Mouse (Mus musculus) limb, embryonic 15.5 days (tissue): Measurements from ENCODE around the gene Haus2. TPM values are rescaled to one million over a fixed set of nuclear protein-coding genes. Genes with fewer than 3 reads are reported as not detected.

Experiments used
- ATAC-seq: fragments of 200-750 bp; cut with Nextera tagmentation; 2 replicates; pipeline ENCODE4 v1.8.0; 2017; ENCODE audit warnings: low read depth, moderate TSS enrichment; ENCODE audit not compliant: insufficient number of reproducible peaks, low FRiP score, low TSS enrichment
- H3K27ac ChIP-seq: fragments of 300-500 bp; sonication (generic); 2 replicates; pipeline ENCODE4 v1.5.1; 2015; ENCODE audit warnings: moderate library complexity, mild to moderate bottlenecking, inconsistent platforms
- H3K27me3 ChIP-seq: fragments of 300-500 bp; sonication (generic); 2 replicates; pipeline ENCODE4 v1.6.1; 2015; ENCODE audit warnings: inconsistent platforms
- H3K36me3 ChIP-seq: fragments of 300-500 bp; sonication (generic); 2 replicates; pipeline ENCODE4 v1.6.1; 2015; ENCODE audit warnings: inconsistent platforms
- H3K4me1 ChIP-seq: fragments of 300-500 bp; sonication (generic); 2 replicates; pipeline ENCODE4 v1.6.1; 2015; ENCODE audit warnings: inconsistent platforms
- H3K4me2 ChIP-seq: fragments of 300-500 bp; sonication (generic); 2 replicates; pipeline ENCODE4 v1.6.1; 2015; ENCODE audit warnings: mild to moderate bottlenecking, inconsistent platforms
- H3K4me3 ChIP-seq: fragments of 300-500 bp; sonication (generic); 2 replicates; pipeline ENCODE4 v1.5.1; 2015; ENCODE audit warnings: mild to moderate bottlenecking, inconsistent platforms
- H3K9ac ChIP-seq: fragments of 300-500 bp; sonication (generic); 2 replicates; pipeline ENCODE4 v1.6.1; 2015; ENCODE audit warnings: inconsistent platforms
- H3K9me3 ChIP-seq: fragments of 300-500 bp; sonication (generic); 2 replicates; pipeline ENCODE4 v1.6.1; 2016; ENCODE audit warnings: inconsistent platforms
- whole genome bisulfite sequencing: fragments of 180-500 bp; shearing (Covaris S2); methylation state at CpG from one replicate; pipeline ENCODE4 v1.1.7; 2015; 5-methylcytosine and 5-hydroxymethylcytosine counted together
- polyA plus RNA-seq: library from polyadenylated mRNA; unstranded; fragments of >200 nt; fragmentation: Nextera tagmentation; extraction: Ambion mirVana; gene quantifications from 2 replicates; pipeline ENCODE4 v1.2.1, GENCODE M21; 2015

Gene Haus2
- polyA plus RNA-seq, 1 experiment from 2014 or later: 21.8 TPM

- no peaks in the 10 kb centered on the region for H3K27me3 ChIP-seq
- H3K4me1 ChIP-seq: peaks cover 10% of the 10 kb centered on the region; the same call in 1 of the 2 replicates
- H3K9ac ChIP-seq: no peak overlapping the region
- 55% methylated on average over 3 of the region's 3 CpGs for WGBS
- no peak overlapping the region for H3K4me3 ChIP-seq
- ATAC-seq: no peak
- peak overlapping the region; percentile 13; the same call in 1 of the 2 replicates for H3K27ac ChIP-seq
- no peaks in the 10 kb centered on the region for H3K9me3 ChIP-seq
- peaks cover 5% of the 10 kb centered on the region for H3K36me3 ChIP-seq
- H3K4me2 ChIP-seq: peak overlapping the region; percentile 3; the same call in 1 of the 2 replicates
Measured at GRCm38 (mm10) chr2:120575121-120575520, 34.1 kb upstream of the Haus2 start.

DNA sequence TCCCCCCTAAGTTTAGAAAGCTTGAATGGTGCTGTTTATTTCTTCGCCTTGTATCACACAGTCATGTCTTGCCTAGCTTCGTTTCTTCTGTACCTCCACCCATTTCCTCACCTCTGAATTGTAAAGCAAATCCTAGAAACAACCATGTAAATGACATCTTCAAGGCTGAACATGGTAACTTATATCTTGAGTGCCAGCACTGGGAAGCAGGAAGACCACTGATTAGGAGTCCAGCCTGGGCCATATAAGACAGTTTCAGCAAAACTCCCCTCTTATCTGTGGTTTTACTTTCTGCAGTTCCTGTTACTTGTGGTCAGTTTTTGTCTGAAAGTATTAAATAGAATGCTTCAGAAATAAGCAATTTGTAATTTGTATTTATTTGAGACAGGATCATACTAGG, 33.2 kb upstream of the Haus2 start:
- no peak for ATAC-seq
- 84% methylated on average over 2 of the region's 2 CpGs for WGBS

DNA sequence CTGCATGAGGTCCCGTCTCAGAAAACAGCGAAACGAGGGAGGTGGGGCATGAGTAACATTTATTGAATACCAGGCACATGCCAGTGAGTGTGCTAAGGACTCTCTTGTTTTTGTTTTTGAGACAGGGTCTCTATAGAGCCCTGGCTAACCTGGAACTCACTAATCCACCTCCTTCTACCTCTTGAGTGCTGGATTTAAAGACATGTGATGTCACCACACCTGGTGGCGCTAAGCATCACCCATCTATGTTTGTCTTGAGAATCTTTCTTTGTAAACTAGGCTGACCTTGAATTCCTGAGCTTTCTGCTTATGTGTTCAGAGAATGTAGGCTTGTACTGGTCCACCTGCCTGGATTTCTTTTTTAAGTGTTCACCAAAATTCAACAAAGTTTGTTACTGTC, 31.4 kb upstream of the Haus2 start:
- Histone ChIP-seq H3K4me2 (no peak overlapping the region), H3K9me3 (no peaks in the 10 kb centered on the region), H3K4me1 (peaks cover 10% of the 10 kb centered on the region; the same call in 1 of the 2 replicates), H3K4me3 (no peak overlapping the region), H3K27me3 (no peaks in the 10 kb centered on the region), H3K9ac (no peak overlapping the region), H3K27ac (no peak overlapping the region), H3K36me3 (peaks cover 2% of the 10 kb centered on the region; the same call in 1 of the 2 replicates)
- no peak for ATAC-seq
- WGBS: 69% methylated on average over 4 of the region's 4 CpGs

More for the DNA sequence above, 33.2 kb upstream of the Haus2 start:
- Histone ChIP-seq H3K4me3 (no peak overlapping the region), H3K27me3 (no peaks in the 10 kb centered on the region), H3K4me1 (peaks cover 10% of the 10 kb centered on the region; the same call in 1 of the 2 replicates), H3K9ac (no peak overlapping the region), H3K36me3 (peaks cover 5% of the 10 kb centered on the region), H3K4me2 (no peak overlapping the region), H3K27ac (no peak overlapping the region), H3K9me3 (no peaks in the 10 kb centered on the region)

DNA sequence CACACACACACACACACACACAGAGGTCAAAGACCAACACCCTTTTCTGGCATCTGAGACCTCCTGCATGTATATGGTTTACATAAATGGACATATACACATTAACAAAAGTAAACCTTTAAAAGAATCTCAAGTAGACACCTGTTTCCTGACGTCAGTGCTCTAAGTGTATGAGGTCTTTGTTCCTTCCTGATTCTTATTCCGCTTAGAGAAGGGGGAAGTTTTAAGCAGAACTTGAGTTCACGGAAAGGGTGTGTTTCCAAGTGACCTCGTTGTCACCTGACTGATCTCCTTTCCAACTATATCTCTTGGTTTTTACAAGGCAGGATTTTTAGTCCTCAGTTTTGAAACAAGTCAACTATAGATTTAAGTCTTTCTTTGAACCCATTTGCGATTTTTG, 30.9 kb upstream of the Haus2 start:
- peaks cover 10% of the 10 kb centered on the region; the same call in 1 of the 2 replicates for H3K4me1 ChIP-seq
- no peak overlapping the region for H3K4me3 ChIP-seq
- no peak overlapping the region for H3K9ac ChIP-seq
- no peak overlapping the region for H3K4me2 ChIP-seq
- no peak for ATAC-seq
- H3K36me3 ChIP-seq: peaks cover 2% of the 10 kb centered on the region; the same call in 1 of the 2 replicates
- no peaks in the 10 kb centered on the region for H3K9me3 ChIP-seq
- H3K27me3 ChIP-seq: no peaks in the 10 kb centered on the region
- 67% methylated on average over 5 of the region's 5 CpGs for WGBS
- no peak overlapping the region for H3K27ac ChIP-seq

DNA sequence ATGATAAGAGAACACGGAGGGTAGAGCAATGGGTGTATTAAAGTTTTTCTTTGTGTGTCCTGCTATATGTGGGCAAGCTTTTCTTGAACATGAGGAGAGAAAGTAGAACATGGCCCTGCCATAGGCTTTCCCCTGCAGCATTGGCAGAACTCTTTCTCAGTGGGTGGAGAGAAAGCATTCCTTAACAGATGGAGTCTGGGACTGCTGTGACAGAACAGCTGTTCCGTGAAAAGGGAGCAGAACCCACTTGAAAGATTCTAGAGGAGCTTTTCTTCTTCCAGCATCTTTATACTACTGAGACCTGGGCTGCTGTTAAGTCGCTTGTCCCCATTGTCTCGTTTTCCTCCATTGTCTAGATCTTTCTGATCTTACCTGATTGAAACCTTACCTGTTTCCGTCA, 19.4 kb upstream of the Haus2 start:
- no peak for ATAC-seq
- H3K9me3 ChIP-seq: no peaks in the 10 kb centered on the region
- H3K4me3 ChIP-seq: no peak overlapping the region
- no peak overlapping the region for H3K27ac ChIP-seq
- peaks cover 48% of the 10 kb centered on the region for H3K36me3 ChIP-seq
- H3K9ac ChIP-seq: no peak overlapping the region
- H3K27me3 ChIP-seq: no peaks in the 10 kb centered on the region
- H3K4me2 ChIP-seq: no peak overlapping the region
- 86% methylated on average over 5 of the region's 5 CpGs for WGBS
- H3K4me1 ChIP-seq: no peaks in the 10 kb centered on the region

DNA sequence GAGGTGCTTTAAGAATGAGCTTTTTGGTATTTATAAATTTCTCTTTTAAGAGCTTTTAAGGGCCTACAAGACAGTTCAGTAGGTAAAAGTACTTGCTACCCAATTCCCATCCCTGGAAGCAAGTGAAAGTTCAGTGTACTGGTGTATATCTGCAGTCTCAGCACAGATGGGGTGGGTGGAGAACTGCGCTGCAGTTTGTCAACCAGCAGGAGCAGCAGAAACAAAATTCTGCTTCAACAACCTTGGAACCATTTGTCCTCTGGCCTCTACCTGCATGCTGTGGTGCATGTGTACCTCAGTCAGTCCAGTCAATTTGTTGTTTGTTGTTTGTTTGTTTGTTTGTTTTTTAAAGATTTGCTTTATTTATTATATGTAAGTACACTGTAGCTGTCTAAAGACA, 17.0 kb upstream of the Haus2 start:
- Histone ChIP-seq H3K27me3 (no peaks in the 10 kb centered on the region), H3K4me3 (no peak overlapping the region), H3K9me3 (no peaks in the 10 kb centered on the region), H3K27ac (no peak overlapping the region), H3K36me3 (peaks cover 48% of the 10 kb centered on the region), H3K4me1 (no peaks in the 10 kb centered on the region), H3K4me2 (no peak overlapping the region), H3K9ac (no peak overlapping the region)
- 82% methylated on average over 1 of the region's 1 CpGs for WGBS
- no peak for ATAC-seq

GRCm38 (mm10) chr2:120597734-120598133, 11.4 kb upstream of the Haus2 start:
- no peak for ATAC-seq
- H3K4me2 ChIP-seq: no peak overlapping the region
- H3K4me1 ChIP-seq: no peaks in the 10 kb centered on the region
- WGBS: 83% methylated on average over 2 of the region's 2 CpGs
- H3K4me3 ChIP-seq: no peak overlapping the region
- no peak overlapping the region for H3K9ac ChIP-seq
- H3K27me3 ChIP-seq: no peaks in the 10 kb centered on the region
- no peaks in the 10 kb centered on the region for H3K9me3 ChIP-seq
- peaks cover 64% of the 10 kb centered on the region for H3K36me3 ChIP-seq
- no peak overlapping the region for H3K27ac ChIP-seq

GRCm38 (mm10) chr2:120599506-120599905, 9.7 kb upstream of the Haus2 start:
- Histone ChIP-seq H3K4me3 (no peak overlapping the region), H3K4me2 (no peak overlapping the region), H3K9me3 (no peaks in the 10 kb centered on the region), H3K27ac (no peak overlapping the region), H3K36me3 (peaks cover 67% of the 10 kb centered on the region), H3K4me1 (no peaks in the 10 kb centered on the region), H3K9ac (no peak overlapping the region), H3K27me3 (no peaks in the 10 kb centered on the region)
- WGBS: 89% methylated on average over 4 of the region's 4 CpGs
- no peak for ATAC-seq

GRCm38 (mm10) chr2:120606021-120606690, 3.0 kb upstream of the Haus2 start:
- 89% methylated on average over 6 of the region's 6 CpGs for WGBS
- peaks cover 17% of the 10 kb centered on the region for H3K36me3 ChIP-seq
- H3K4me3 ChIP-seq: no peak overlapping the region
- peaks cover 15% of the 10 kb centered on the region for H3K4me1 ChIP-seq
- no peak for ATAC-seq
- no peaks in the 10 kb centered on the region for H3K27me3 ChIP-seq
- no peak overlapping the region for H3K9ac ChIP-seq
- no peak overlapping the region for H3K4me2 ChIP-seq
- no peaks in the 10 kb centered on the region for H3K9me3 ChIP-seq
- no peak overlapping the region for H3K27ac ChIP-seq

GRCm38 (mm10) chr2:120616279-120617163, 7.3 kb downstream of the Haus2 start:
- Histone ChIP-seq H3K4me1 (no peaks in the 10 kb centered on the region), H3K27ac (no peak overlapping the region), H3K9ac (no peak overlapping the region), H3K36me3 (peaks cover 57% of the 10 kb centered on the region), H3K27me3 (no peaks in the 10 kb centered on the region), H3K4me2 (no peak overlapping the region), H3K9me3 (no peaks in the 10 kb centered on the region), H3K4me3 (no peak overlapping the region)
- ATAC-seq: no peak
- 92% methylated on average over 5 of the region's 5 CpGs for WGBS

- H3K4me3 ChIP-seq: no peak overlapping the region
- no peak overlapping the region for H3K27ac ChIP-seq
- no peak for ATAC-seq
- no peak overlapping the region for H3K4me2 ChIP-seq
- H3K4me1 ChIP-seq: no peaks in the 10 kb centered on the region
- H3K9ac ChIP-seq: no peak overlapping the region
- WGBS: 100% methylated on average over 1 of the region's 1 CpGs
- peaks cover 49% of the 10 kb centered on the region for H3K36me3 ChIP-seq
- no peaks in the 10 kb centered on the region for H3K9me3 ChIP-seq
- no peaks in the 10 kb centered on the region for H3K27me3 ChIP-seq
Measured at GRCm38 (mm10) chr2:120619538-120619937, 10.4 kb downstream of the Haus2 start.

GRCm38 (mm10) chr2:120622920-120623319, 13.7 kb downstream of the Haus2 start:
- Histone ChIP-seq H3K27ac (no peak overlapping the region), H3K27me3 (no peaks in the 10 kb centered on the region), H3K9ac (no peak overlapping the region), H3K36me3 (peaks cover 24% of the 10 kb centered on the region), H3K4me2 (no peak overlapping the region), H3K4me1 (no peaks in the 10 kb centered on the region), H3K9me3 (no peaks in the 10 kb centered on the region), H3K4me3 (no peak overlapping the region)
- ATAC-seq: no peak
